Mouse (Mus musculus) c-Kit-positive CD71-positive TER-119-positive erythroid progenitor cells, embryonic 14.5 days (primary cell): ENCODE measurements around the gene Vps8.

ENCODE experiments used
- DNase-seq: peaks from one replicate; pipeline ENCODE4 v3.0.0-alpha.2; 2013; ENCODE audit warnings: low spot score

Gene Vps8

GRCm38 (mm10) chr16:21422645-21423545 is at the start of gene Vps8:
TSS of gene Vps8 (plus strand) at chr16:21423118.
- peak; percentile 93 for DNase-seq

- DNase-seq, result no peak
Measured at GRCm38 (mm10) chr16:21373316-21373960, 49.5 kb upstream of the Vps8 start.

- no peak for DNase-seq
Measured at GRCm38 (mm10) chr16:21374067-21374466, 48.9 kb upstream of the Vps8 start.

- DNase-seq, result no peak
Measured at GRCm38 (mm10) chr16:21375147-21375546, 47.8 kb upstream of the Vps8 start.

GRCm38 (mm10) chr16:21376316-21376715 is 46.6 kb upstream of the Vps8 start:
- no peak for DNase-seq

- no peak for DNase-seq
Measured at GRCm38 (mm10) chr16:21376949-21377604, 45.8 kb upstream of the Vps8 start.

GRCm38 (mm10) chr16:21377605-21377968 is 45.3 kb upstream of the Vps8 start:
- no peak for DNase-seq

- no peak for DNase-seq
Measured at GRCm38 (mm10) chr16:21381469-21381868, 41.4 kb upstream of the Vps8 start.

- no peak for DNase-seq
Measured at GRCm38 (mm10) chr16:21382152-21382911, 40.6 kb upstream of the Vps8 start.

- DNase-seq, result no peak
Measured at GRCm38 (mm10) chr16:21385926-21386881, 36.7 kb upstream of the Vps8 start.

GRCm38 (mm10) chr16:21389316-21389715 is 33.6 kb upstream of the Vps8 start:
- DNase-seq, result no peak

GRCm38 (mm10) chr16:21390744-21391143 is 32.2 kb upstream of the Vps8 start:
- DNase-seq, result no peak

GRCm38 (mm10) chr16:21392099-21392498 is 30.8 kb upstream of the Vps8 start:
- DNase-seq, result peak; percentile 35

GRCm38 (mm10) chr16:21392517-21393112 is 30.3 kb upstream of the Vps8 start:
- peak; percentile 80 for DNase-seq

GRCm38 (mm10) chr16:21395546-21395945 is 27.4 kb upstream of the Vps8 start:
- DNase-seq, result no peak

- no peak for DNase-seq
Measured at GRCm38 (mm10) chr16:21397681-21398080, 25.2 kb upstream of the Vps8 start.

GRCm38 (mm10) chr16:21398345-21399051 is 24.4 kb upstream of the Vps8 start:
- DNase-seq, result no peak

- no peak for DNase-seq
Measured at GRCm38 (mm10) chr16:21399942-21400341, 23.0 kb upstream of the Vps8 start.

- no peak for DNase-seq
Measured at GRCm38 (mm10) chr16:21402068-21402467, 20.9 kb upstream of the Vps8 start.

- DNase-seq, result no peak
Measured at GRCm38 (mm10) chr16:21403402-21403801, 19.5 kb upstream of the Vps8 start.
